Mouse (Mus musculus): ENCODE data around the gene Tex13c3.

Tex13c3 gene

GRCm38 (mm10) chrX:19481219-19481618, at the start of gene Tex13c3:
Gene Tex13c3, minus strand, starts transcription at chrX:19481319.
- 97% methylated on average over 5 of the region's 5 CpGs for WGBS

- 85% methylated on average over 4 of the region's 4 CpGs for WGBS
Observed at GRCm38 (mm10) chrX:19489731-19490130, 8.6 kb upstream of the Tex13c3 start.

Measured in cerebral cortex, adult 2 months (tissue).